Mouse (Mus musculus) adrenal gland, postnatal 36 days (tissue): ENCODE results near the gene Timp4. TPM values are rescaled to one million over a fixed set of nuclear protein-coding genes. Genes with fewer than 3 reads are reported as not detected.

Experiments used
- total RNA-seq, 2 experiments: library from RNA; stranded (reverse); gene quantifications; 2 replicates each; pipeline ENCODE4 v1.2.3; 2021

Timp4 gene
- total RNA-seq, 2 experiments from 2014 or later, result 3.9 to 7.5 TPM

Other genes starting within 250 kb of the Timp4 start
- 10 to 100 TPM; 12.3 to 19.5 TPM for gene Tamm41, start 214.3 kb downstream of the Timp4 start, total RNA-seq
- gene Syn2, start 117.3 kb downstream of the Timp4 start, total RNA-seq, result 10 to 100 TPM; 14.2 to 19.5 TPM
- gene Gm17482, start 24.9 kb downstream of the Timp4 start, total RNA-seq, result not detected
- 10 to 100 TPM; 50.4 to 65.3 TPM for gene Pparg, start 108.7 kb upstream of the Timp4 start, total RNA-seq